Mouse (Mus musculus) bone marrow, adult 2 months (tissue): ENCODE measurements around the gene Bckdhb.

Source experiments
- CTCF ChIP-seq: fragments of 200-500 bp; IDR thresholded peaks from 2 replicates; pipeline ENCODE4 v1.5.1; 2011; ENCODE audit warnings: low read length, control low read depth; ENCODE audit not compliant: control insufficient read depth, insufficient read depth
- POLR2A ChIP-seq: fragments of 200-500 bp; IDR thresholded peaks from 2 replicates; pipeline ENCODE4 v1.6.1; 2011; ENCODE audit warnings: low read depth, mild to moderate bottlenecking, control low read depth, low read length, borderline replicate concordance; ENCODE audit not compliant: control insufficient read depth

DNA sequence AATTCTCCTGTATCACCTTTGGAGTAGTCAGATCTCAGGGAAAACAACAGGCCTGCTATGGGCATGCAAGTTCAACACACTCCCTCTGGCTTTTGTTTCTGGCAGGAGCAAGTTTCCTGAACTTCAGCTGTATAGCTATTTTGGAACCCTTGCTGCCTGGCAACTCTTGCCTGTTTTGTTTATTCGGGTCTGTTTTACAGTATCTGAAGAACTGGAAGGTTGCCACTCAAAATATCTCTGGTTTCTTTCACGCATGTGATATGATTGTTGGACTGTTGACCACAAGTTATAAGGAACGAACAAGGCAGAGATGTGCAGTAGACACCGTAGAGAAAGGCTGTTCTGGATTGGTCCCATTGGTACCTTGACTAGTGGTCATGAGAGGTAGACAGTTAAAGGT, 39.4 kb downstream of the Bckdhb start:
- no peak for TF ChIP-seq CTCF
- TF ChIP-seq POLR2A = no peak
